Mouse (Mus musculus): Measurements from ENCODE around the gene Gpr89.

The Gpr89 gene

GRCm38 (mm10) chr3:96904851-96905541, at the start of gene Gpr89:
TSS of gene Gpr89 (minus strand) at chr3:96905346.
- DNase-seq, result peak; percentile 95

DNA sequence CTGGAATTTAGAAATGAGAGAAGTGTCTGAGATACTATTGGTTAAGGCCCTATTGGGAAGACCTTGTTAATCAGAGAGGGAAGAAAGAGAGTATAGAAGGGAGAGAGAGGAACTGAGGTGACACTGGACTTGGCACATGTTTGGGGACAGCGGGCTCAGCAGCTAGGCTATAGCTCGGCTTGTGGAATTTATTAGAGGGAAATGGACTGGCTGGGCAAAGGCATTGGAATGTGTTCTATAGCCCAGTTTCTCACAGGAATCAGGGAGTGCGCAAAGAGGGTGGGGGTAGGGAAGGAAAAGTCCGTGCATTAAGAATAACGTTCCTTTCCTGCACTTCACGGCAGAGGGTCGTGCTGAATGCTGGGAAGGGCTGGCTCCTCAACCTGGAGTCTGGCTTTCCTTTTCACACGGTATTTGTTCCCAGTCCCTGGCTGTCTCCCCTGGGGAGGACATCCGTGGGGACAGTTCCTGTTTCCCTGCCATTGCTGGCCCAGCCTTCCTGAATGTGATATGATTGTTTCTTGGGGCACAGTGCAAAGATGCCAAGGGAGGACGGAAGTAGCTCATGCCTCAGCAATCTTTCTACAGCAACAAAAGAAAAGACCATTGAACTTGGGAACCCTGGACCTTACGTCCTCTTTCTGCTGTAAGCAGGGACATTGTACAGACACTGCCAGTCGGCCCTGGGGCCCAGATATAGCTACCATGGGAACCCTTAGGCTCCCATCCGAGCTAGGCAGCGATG, 48.5 kb upstream of the Gpr89 start:
- peak; percentile 6 for DNase-seq

DNA sequence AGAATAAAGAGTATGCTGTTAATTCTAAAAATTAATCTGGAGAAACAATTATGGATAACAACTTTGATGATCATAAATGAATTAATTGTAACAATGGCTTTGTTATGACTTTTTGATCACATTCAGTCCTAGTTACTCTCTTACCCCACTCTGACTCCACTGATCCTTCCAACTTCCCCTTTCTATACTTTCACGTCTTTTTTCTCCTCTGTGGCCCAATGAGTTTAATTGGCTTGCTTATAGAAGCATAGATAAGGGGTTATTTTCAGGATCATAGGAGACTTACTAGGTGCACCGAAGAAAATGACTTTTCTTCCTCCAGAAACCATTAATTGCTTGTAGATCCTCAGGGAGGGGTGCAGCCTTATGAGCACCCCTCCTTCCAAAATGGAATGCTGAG, 37.6 kb upstream of the Gpr89 start:
- no peak for DNase-seq

GRCm38 (mm10) chr3:96938738-96939137, 33.6 kb upstream of the Gpr89 start:
- DNase-seq, result peak; percentile 59

- no peak for DNase-seq
Observed at GRCm38 (mm10) chr3:96937606-96938005, 32.5 kb upstream of the Gpr89 start.

- no peak for DNase-seq
Observed at GRCm38 (mm10) chr3:96936241-96936640, 31.1 kb upstream of the Gpr89 start.

DNA sequence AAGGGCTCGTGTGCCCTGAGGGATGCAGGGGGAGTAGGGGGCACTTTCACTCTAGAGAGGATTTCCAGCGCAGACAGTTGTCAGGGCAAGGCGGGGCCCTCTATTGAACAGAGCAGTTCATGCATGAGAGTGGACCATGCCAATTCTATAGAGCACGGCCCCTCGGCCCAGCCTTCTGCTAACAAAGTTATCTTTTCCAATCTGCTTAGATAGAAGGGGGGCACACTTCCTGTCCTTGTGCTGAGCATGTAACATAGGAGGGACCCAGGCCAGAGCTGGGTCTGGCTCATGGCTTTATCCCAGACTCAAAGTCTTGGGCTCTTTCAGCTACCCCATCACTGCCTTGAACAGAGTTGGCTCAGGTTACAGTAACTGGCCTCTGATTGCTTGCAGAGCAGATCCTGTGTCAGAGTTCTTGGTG, 26.1 kb upstream of the Gpr89 start:
- DNase-seq, result no peak

DNA sequence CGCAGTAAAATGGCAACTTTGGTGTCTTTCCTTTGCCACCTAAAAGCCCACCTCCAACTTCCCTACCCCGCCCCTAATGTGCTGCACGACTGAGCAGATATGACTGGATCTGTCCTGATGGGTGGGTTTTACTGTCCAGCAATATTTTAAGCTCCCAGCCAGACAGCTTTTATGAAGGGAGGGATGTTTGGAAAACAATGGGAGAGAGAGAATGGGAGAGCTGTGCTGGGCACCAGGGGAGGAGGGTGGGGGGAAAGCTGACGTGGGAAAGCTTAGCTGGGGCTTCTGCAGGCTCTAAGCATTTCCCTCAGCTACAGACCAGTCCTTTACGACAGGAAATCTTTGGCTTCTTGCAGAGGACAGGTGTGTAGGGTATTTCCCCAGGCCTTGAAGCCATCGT, 20.8 kb upstream of the Gpr89 start, which contains the start of gene Gja8:
TSS of gene Gja8 (minus strand) at position 101 of the 400 bp plus-strand sequence.
- DNase-seq, result no peak

DNA sequence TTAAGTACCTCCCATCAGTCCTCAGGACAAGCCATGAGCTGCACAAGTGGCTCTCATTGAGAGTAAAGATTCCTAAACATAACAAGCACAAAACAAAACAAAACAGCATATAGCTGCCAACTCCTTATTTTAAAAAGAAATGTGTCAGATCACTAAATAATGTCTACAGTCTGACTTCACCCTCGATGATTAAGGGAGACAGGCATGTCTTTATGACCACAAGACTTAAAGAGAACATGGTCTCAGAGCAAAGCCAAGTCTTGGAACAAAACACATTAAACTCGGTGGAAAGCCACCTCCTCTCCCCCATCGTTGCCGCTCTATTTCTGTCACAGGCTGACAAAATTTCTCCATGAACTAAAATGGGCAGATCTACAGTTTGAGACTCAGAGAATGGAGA, 19.5 kb upstream of the Gpr89 start:
- DNase-seq, result no peak

DNA sequence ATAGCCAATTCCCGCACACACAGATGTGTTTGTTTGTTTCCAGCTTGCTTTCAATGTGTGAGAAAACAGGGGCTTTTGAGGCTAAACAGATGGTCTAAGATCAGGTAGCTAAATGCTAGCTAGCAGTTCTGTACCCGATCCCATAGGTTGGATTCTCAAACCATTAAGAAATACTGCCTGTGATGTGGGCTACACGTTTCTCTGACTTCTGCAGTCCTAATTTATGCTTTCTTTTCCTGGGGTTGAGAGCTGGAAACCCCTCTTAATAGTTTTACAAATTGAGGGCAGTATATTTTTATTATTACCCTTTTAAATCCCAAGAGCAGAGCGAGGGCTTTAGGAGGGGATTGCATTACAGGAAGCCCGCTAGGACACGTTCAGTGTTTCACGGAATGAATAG, 15.8 kb upstream of the Gpr89 start:
- no peak for DNase-seq

DNA sequence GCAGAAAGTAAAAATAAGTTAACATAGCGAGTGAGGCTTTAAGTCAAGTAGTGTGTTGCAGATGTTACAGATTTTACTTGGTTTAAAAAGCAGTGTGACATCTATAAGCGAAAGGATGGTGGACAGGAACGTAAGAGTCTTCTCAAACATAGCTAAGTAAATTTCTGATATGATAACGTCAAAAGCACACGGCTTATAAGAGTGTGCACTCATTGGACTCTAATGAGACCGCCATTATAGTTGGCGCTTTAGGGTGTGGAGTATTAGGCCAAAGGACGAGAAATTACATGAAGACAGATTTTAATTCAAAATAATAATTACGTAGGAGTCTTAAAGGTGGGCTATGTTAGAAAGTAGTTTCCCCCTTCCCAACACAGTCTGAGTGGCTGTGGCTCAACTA, 446 bp upstream of the Gpr89 start:
- no peak for DNase-seq

GRCm38 (mm10) chr3:96904393-96904792, 753 bp downstream of the Gpr89 start, which contains the start of gene Gja5:
TSS of gene Gja5 (plus strand) at chr3:96904693.
- DNase-seq, result no peak

- DNase-seq, result no peak
Observed at GRCm38 (mm10) chr3:96902336-96902999, 2.7 kb downstream of the Gpr89 start.

GRCm38 (mm10) chr3:96883690-96884089, 21.5 kb downstream of the Gpr89 start:
- DNase-seq, result no peak

- no peak for DNase-seq
Observed at GRCm38 (mm10) chr3:96882061-96882849, 22.9 kb downstream of the Gpr89 start.

DNA sequence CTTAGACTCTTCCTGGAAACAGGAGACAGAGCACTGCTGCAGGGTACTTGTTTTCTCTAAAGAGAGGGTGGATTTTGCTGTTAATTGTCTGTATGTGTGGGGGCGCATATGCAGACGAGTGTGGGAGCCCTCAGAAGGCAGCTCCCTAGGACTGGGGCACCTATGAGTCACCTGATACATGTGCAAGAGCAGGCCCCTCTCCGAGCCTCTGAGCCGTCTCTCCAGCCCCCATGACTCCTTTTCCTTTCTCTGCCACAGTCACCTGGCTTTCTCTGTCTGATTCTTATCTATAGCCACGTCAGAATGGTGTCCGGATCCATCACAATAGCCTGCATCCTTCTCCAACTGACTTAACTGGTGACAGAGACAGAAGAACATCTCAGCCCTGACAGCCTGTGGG, 23.6 kb downstream of the Gpr89 start:
- no peak for DNase-seq

- DNase-seq, result no peak
Observed at GRCm38 (mm10) chr3:96880385-96880784, 24.8 kb downstream of the Gpr89 start.

- DNase-seq, result peak; percentile 47
Observed at GRCm38 (mm10) chr3:96879536-96879935, 25.6 kb downstream of the Gpr89 start.

GRCm38 (mm10) chr3:96874808-96875571, 30.2 kb downstream of the Gpr89 start:
- DNase-seq, result peak; percentile 60

DNA sequence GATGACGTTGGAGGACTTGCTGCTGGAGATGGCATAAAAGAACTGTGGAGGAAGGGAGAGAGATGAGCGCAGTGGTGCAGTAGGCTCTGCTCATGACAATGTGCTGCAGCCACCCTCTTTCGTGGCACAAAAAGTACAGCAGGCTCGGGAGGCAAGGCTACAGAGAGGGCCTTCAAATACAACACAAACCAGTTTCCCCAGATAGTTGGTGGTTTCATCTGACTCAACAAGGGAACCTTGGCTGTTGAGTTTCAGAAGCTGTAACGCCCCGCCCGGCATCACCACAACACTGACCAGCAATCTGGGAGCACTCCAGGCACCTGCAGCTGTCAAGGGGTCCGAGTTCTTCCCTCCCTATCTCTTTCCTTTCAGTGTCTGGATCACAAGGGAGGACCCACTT, 32.6 kb downstream of the Gpr89 start:
- no peak for DNase-seq

GRCm38 (mm10) chr3:96871070-96871469, 34.1 kb downstream of the Gpr89 start:
- DNase-seq, result no peak

- no peak for DNase-seq
Observed at GRCm38 (mm10) chr3:96870270-96870669, 34.9 kb downstream of the Gpr89 start.

Data from kidney, adult 11 months (tissue).